Mouse (Mus musculus) CH12.LX (cell line): ENCODE results near the gene Lmnb2. TPM values are rescaled to one million over a fixed set of nuclear protein-coding genes. Genes with fewer than 3 reads are reported as not detected.

Source experiments
- DNase-seq: peaks from one replicate; pipeline ENCODE4 v3.0.0-alpha.2; 2013; ENCODE audit errors: extremely low read depth
- H3K27ac ChIP-seq: 2 replicates; pipeline ENCODE4 v1.5.1; 2012; ENCODE audit warnings: low read depth, mild to moderate bottlenecking, control low read depth, moderate library complexity; ENCODE audit not compliant: insufficient read depth
- H3K27me3 ChIP-seq: replicated peaks from 2 replicates; pipeline ENCODE3; 2012; ENCODE audit warnings: inconsistent platforms
- H3K36me3 ChIP-seq, 2 experiments: replicated peaks in 1 of 2; 2 replicates each; pipeline versions ENCODE3 to v1.6.1; 2012; ENCODE audit warnings: inconsistent platforms in 1 of 2, low read length in 1 of 2, mild to moderate bottlenecking in 1 of 2, mixed read lengths in 1 of 2, moderate library complexity in 1 of 2; ENCODE audit not compliant: control insufficient read depth in 1 of 2, insufficient read depth in 1 of 2
- H3K4me1 ChIP-seq, 2 experiments: 2 replicates each; pipeline ENCODE4 v1.6.1; 2012; ENCODE audit warnings: inconsistent platforms in 1 of 2, moderate library complexity in 1 of 2; ENCODE audit not compliant: insufficient read depth in 2 of 2, control insufficient read depth in 1 of 2
- H3K4me2 ChIP-seq: 2 replicates; pipeline ENCODE4 v1.6.1; 2012; ENCODE audit warnings: low read depth, mild to moderate bottlenecking, control low read depth; ENCODE audit not compliant: poor library complexity, insufficient read depth, severe bottlenecking
- H3K4me3 ChIP-seq, 3 experiments: fragments of 150-350 bp in 1 of 3; sonication (generic) in 1 of 3; replicated peaks in 1 of 3; 2 replicates each; pipeline versions ENCODE3 to v1.5.1; 2011 to 2012; ENCODE audit warnings: low read depth in 2 of 3, low read length in 2 of 3, mild to moderate bottlenecking in 2 of 3, moderate library complexity in 2 of 3, control low read depth in 1 of 3, improper control_type of control experiment in 1 of 3, inconsistent platforms in 1 of 3, mixed read lengths in 1 of 3; ENCODE audit not compliant: poor library complexity in 1 of 3
- H3K79me2 ChIP-seq: replicated peaks from 2 replicates; pipeline ENCODE4 v1.6.1; 2012; ENCODE audit warnings: mild to moderate bottlenecking, moderate library complexity; ENCODE audit not compliant: control insufficient read depth, poor library complexity, insufficient read depth, severe bottlenecking; ENCODE audit errors: extremely low read depth
- H3K9ac ChIP-seq: 2 replicates; pipeline ENCODE4 v1.6.1; 2012; ENCODE audit warnings: low read depth, mild to moderate bottlenecking, control low read depth, moderate library complexity; ENCODE audit not compliant: insufficient read depth
- H3K9me3 ChIP-seq: replicated peaks from 2 replicates; pipeline ENCODE3; 2012; ENCODE audit warnings: low read length, inconsistent platforms, mixed read lengths
- E2F4 ChIP-seq: IDR thresholded peaks from 2 replicates; pipeline ENCODE4 v1.6.1; 2011; ENCODE audit warnings: low read depth, low read length, improper control_type of control experiment; ENCODE audit not compliant: insufficient replicate concordance
- ELF1 ChIP-seq: IDR thresholded peaks from 2 replicates; pipeline ENCODE4 v1.6.1; 2014; ENCODE audit warnings: low read depth, mild to moderate bottlenecking, inconsistent platforms, low read length, improper control_type of control experiment
- KAT2A ChIP-seq: IDR thresholded peaks from 2 replicates; pipeline ENCODE4 v1.6.1; 2012; ENCODE audit warnings: low read length, improper control_type of control experiment, inconsistent platforms; ENCODE audit not compliant: insufficient replicate concordance
- MAFK ChIP-seq: IDR thresholded peaks from 2 replicates; pipeline ENCODE4 v1.6.1; 2011; ENCODE audit warnings: low read length, improper control_type of control experiment; ENCODE audit not compliant: insufficient replicate concordance
- MAX ChIP-seq: IDR thresholded peaks from 2 replicates; pipeline ENCODE4 v1.6.1; 2011; ENCODE audit warnings: low read length, improper control_type of control experiment
- MXI1 ChIP-seq: IDR thresholded peaks from 2 replicates; pipeline ENCODE4 v1.6.1; 2011; ENCODE audit warnings: mild to moderate bottlenecking, low read depth, low read length, improper control_type of control experiment
- MYC ChIP-seq: IDR thresholded peaks from 2 replicates; pipeline ENCODE4 v1.6.1; 2011; ENCODE audit warnings: low read depth, mild to moderate bottlenecking, improper control_type of control experiment, low read length
- RAD21 ChIP-seq: IDR thresholded peaks from 2 replicates; pipeline ENCODE4 v1.6.1; 2011; ENCODE audit warnings: low read depth, mild to moderate bottlenecking, low read length, improper control_type of control experiment, moderate library complexity
- SIN3A ChIP-seq: IDR thresholded peaks from 2 replicates; pipeline ENCODE4 v1.6.1; 2012; ENCODE audit warnings: low read length, improper control_type of control experiment, inconsistent platforms
- SMC3 ChIP-seq: IDR thresholded peaks from 2 replicates; pipeline ENCODE4 v1.6.1; 2011; ENCODE audit warnings: low read depth, low read length, improper control_type of control experiment
- TBP ChIP-seq: conservative IDR thresholded peaks from 2 replicates; pipeline ENCODE4 v1.6.1; 2011; ENCODE audit warnings: low read depth, low read length, improper control_type of control experiment
- UBTF ChIP-seq: IDR thresholded peaks from 2 replicates; pipeline ENCODE4 v1.6.1; 2012; ENCODE audit warnings: low read depth, mild to moderate bottlenecking, inconsistent platforms, low read length, improper control_type of control experiment, moderate library complexity
- USF1 ChIP-seq: IDR thresholded peaks from 2 replicates; pipeline ENCODE4 v1.6.1; 2014; ENCODE audit warnings: low read depth, mild to moderate bottlenecking, inconsistent platforms, low read length, improper control_type of control experiment
- dilution Hi-C: fragments of 300-500 bp; cut with MboI; formaldehyde crosslinking; loops from 2 replicates; pipeline ENCODE4 v1.14.3; 2020; ENCODE audit warnings: low sequenced_read_pairs; ENCODE audit not compliant: extremely low pct_unique_long_range_greater_than_20kb, extremely low pct_ligation_motif_present
- in situ Hi-C: fragments of 300-500 bp; cut with MboI; formaldehyde crosslinking; loops from 3 replicates; pipeline ENCODE4 v1.14.3; 2019; ENCODE audit warnings: low sequenced_read_pairs, low pct_ligation_motif_present, low pct_unique_long_range_greater_than_20kb, mixed read lengths
- polyA plus RNA-seq: library from polyadenylated mRNA; unstranded; fragments of >175 nt; gene quantifications from 2 replicates; pipeline ENCODE4 v1.2.1, GENCODE M21; 2012; ENCODE audit warnings: low read depth; ENCODE audit not compliant: insufficient read length
- total RNA-seq, 2 experiments: library from RNA; depleted of rRNA; stranded (reverse); fragments of 300-350 nt in 1 of 2; fragments of >200 nt in 1 of 2; gene quantifications; 2 replicates each; pipeline ENCODE4 v1.2.3; 2012 to 2014

Lmnb2 gene
- total and polyA plus RNA-seq, 3 experiments = 20.7 to 25.8 (median 23.7) TPM

GRCm38 (mm10) chr10:80856267-80856666, 61.8 kb downstream of the Lmnb2 start:
- peaks cover 22 to 53% of the 10 kb centered on the region in 2 experiments for H3K36me3 ChIP-seq

GRCm38 (mm10) chr10:80855749-80856073, 62.3 kb downstream of the Lmnb2 start:
- TF ChIP-seq MAFK = no peak
- TF ChIP-seq USF1 = no peak
- TF ChIP-seq KAT2A = no peak
- no peak for TF ChIP-seq SIN3A
- 0 out of 2 replicates have a peak, but pooled peaks have one; percentile 2 for TF ChIP-seq MYC
- no peak for TF ChIP-seq TBP
- TF ChIP-seq E2F4 = no peak
- TF ChIP-seq SMC3 = no peak
- TF ChIP-seq RAD21 = no peak
- no peak for DNase-seq
- H3K4me1 ChIP-seq = peaks cover 10 to 34% of the 10 kb centered on the region in 2 experiments
- no peaks in the 10 kb centered on the region for H3K27me3 ChIP-seq
- peaks cover 16% of the 10 kb centered on the region for H3K79me2 ChIP-seq
- H3K36me3 ChIP-seq = peaks cover 22 to 52% of the 10 kb centered on the region in 2 experiments
- H3K27ac ChIP-seq = no peak overlapping the region
- in situ Hi-C loops = loop anchor here (5.0 kb wide), 1 partner anchor 33 kb away; no protein-coding TSS in a partner anchor
- dilution Hi-C loops = no loop called here
- peak overlapping the region; percentile 64 for H3K4me2 ChIP-seq
- peak overlapping the region; percentile 85 to 99 (median 90) for H3K4me3 ChIP-seq
- peak overlapping the region; percentile 45 for H3K9ac ChIP-seq
- no peaks in the 10 kb centered on the region for H3K9me3 ChIP-seq

More at GRCm38 (mm10) chr10:80856267-80856666, 61.8 kb downstream of the Lmnb2 start:
- peaks cover 10 to 34% of the 10 kb centered on the region in 2 experiments for H3K4me1 ChIP-seq
- H3K4me3 ChIP-seq = peak overlapping the region in 1 of 3 experiments; percentile 85
- peak; percentile 63 for DNase-seq
- H3K4me2 ChIP-seq = peak overlapping the region; percentile 64
- 0 out of 2 replicates have a peak overlapping the region, but pooled peaks have one; percentile 45 for H3K9ac ChIP-seq
- no peaks in the 10 kb centered on the region for H3K27me3 ChIP-seq
- in situ Hi-C loops = loop anchor here (5.0 kb wide), 1 partner anchor 34 kb away; no protein-coding TSS in a partner anchor
- dilution Hi-C loops = no loop called here
- no peaks in the 10 kb centered on the region for H3K9me3 ChIP-seq
- 0 out of 2 replicates have a peak, but pooled peaks have one; percentile 50 for TF ChIP-seq MXI1
- peak; percentile 81 for TF ChIP-seq MAX
- TF ChIP-seq MYC = peak; percentile 71
- TF ChIP-seq UBTF = no peak
- no peak for TF ChIP-seq ELF1
- H3K27ac ChIP-seq = no peak overlapping the region
- peaks cover 16% of the 10 kb centered on the region for H3K79me2 ChIP-seq
